Mouse (Mus musculus) left cerebral cortex, adult 18-20 months (tissue): Measurements from ENCODE around the gene Trip4. TPM values are rescaled to one million over a fixed set of nuclear protein-coding genes. Genes with fewer than 3 reads are reported as not detected.
A peak's percentile ranks its signal among the peaks of the same experiment; 100 is the strongest.

ENCODE experiments used
- DNase-seq, 2 experiments: peaks; one replicate each; pipeline ENCODE4 v3.0.0; 2021 to 2022; ENCODE audit warnings: low spot score in 2 of 2, mixed read lengths in 1 of 2
- long read RNA-seq, 2 experiments: library from polyadenylated mRNA; stranded (forward); transcript quantifications; one replicate each; pipeline ENCODE4 v2.0.0; 2021
- total RNA-seq, 2 experiments: library from RNA; stranded (reverse); gene quantifications; 2 replicates each; pipeline ENCODE4 v1.2.3; 2021

The Trip4 gene
- total RNA-seq, result 10 to 100 TPM; 33.0 to 35.3 TPM
- long read RNA-seq, experiment 1, transcript Trip4-201 (13 exons, 1,999 nt), result major isoform, 5 of 22 reads
- long read RNA-seq, experiment 1, partial matches to known transcripts, result 1 of 22 reads
- long read RNA-seq, experiment 1, other reads (novel, unspliced or antisense), result 11 of 22 reads
- long read RNA-seq, experiment 2, transcript Trip4-201 (13 exons, 1,999 nt), result major isoform, 10 of 21 reads
- long read RNA-seq, experiment 2, partial matches to known transcripts, result 4 of 21 reads
- long read RNA-seq, experiment 2, other reads (novel, unspliced or antisense), result 4 of 21 reads

GRCm38 (mm10) chr9:65908394-65909300 is at the start of gene Trip4, which contains the start of gene Csnk1g1:
Gene Trip4, minus strand, starts transcription at chr9:65908794.
Gene Csnk1g1, plus strand, starts transcription at chr9:65908924.
- DNase-seq, result peak; percentile 92 to 95

DNA sequence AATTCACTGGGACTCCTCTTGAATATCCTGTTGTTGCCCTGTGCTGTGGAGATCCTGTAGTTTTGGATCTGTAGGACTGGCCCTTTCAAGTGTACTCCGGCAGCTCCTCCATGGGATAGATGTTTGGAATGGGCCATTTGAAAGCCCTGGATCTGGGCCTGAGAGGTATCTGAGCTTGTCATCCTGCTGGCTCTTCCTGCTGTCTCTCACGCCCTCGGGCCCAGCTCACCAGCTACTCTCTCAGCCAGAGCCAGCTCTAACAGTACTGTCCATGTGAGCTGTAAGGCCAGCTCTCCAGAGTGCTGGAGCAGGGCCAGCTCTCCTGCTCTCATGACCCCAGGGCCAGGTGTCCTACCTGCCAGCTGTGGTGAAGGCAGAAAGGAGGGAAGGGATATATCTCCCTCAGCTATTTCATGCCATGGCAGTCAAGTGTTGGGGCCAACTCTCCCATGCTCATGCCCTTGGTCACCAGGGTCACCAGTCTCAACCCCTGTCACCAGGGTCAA is 42.5 kb upstream of the Trip4 start:
- DNase-seq, result no peak

- DNase-seq, result no peak
These were observed 29.0 kb upstream of the Trip4 start for GRCm38 (mm10) chr9:65937566-65937965.

GRCm38 (mm10) chr9:65929826-65930225 is 21.2 kb upstream of the Trip4 start:
- no peak for DNase-seq

DNA sequence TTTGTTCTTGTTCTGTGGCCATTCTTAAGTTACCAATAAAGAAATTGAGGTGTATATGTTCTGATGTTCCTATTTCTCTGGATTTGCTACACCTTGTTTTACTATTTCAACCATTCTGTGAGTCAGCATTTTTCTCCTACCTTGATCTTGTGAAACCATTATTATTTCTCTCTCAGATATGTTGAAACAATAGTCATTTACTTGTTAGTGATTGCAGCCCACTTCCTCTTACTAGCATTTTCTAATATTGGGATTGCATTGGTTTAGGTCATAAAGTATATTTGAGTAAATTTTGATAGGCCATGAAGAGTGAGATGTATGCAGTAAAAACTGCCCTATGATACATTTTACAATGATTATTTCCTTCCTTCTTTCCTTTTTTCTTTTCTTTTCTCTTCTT is 19.9 kb upstream of the Trip4 start:
- no peak for DNase-seq

DNA sequence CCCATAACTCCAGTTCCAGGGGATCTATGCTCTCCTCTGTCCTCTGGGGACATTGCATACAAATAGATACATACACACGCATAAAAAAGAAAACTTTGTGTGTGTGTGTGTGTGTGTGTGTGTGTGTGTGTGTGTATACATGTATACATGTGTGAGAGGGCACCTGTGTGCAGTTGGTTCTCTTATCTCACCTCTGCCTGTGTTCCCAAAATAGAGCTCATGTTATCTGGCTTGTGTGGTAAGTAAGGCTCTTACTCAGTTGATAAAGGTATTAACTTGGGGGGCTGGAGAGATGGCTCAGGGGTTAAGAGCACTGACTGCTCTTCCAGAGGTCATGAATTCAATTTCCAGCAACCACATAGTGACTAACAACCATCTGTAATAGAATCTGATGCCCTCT is 8.4 kb upstream of the Trip4 start:
- no peak for DNase-seq

DNA sequence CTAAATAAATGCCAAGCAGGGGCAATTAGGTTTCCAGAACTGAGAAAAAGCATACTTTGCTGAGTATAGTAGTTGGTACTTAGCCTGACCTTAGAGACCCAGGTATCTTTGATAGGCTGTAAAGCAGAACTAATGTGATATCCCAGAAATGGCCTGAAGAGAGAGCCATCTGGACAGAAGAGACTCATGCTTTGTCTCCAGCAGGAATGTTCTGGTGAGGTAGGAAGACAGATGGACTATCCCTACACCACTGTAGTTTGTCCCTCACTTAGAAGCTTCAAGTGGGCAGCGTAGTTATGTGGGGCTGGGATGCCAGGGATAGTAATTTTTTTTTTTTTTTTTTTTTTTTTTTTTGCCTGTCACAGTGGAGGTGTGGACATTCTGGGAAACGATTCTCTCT is 5.4 kb upstream of the Trip4 start:
- DNase-seq, result peak in 1 of 2 experiments; percentile 22

- DNase-seq, result no peak
These were observed 1.2 kb upstream of the Trip4 start for GRCm38 (mm10) chr9:65909837-65910236.

DNA sequence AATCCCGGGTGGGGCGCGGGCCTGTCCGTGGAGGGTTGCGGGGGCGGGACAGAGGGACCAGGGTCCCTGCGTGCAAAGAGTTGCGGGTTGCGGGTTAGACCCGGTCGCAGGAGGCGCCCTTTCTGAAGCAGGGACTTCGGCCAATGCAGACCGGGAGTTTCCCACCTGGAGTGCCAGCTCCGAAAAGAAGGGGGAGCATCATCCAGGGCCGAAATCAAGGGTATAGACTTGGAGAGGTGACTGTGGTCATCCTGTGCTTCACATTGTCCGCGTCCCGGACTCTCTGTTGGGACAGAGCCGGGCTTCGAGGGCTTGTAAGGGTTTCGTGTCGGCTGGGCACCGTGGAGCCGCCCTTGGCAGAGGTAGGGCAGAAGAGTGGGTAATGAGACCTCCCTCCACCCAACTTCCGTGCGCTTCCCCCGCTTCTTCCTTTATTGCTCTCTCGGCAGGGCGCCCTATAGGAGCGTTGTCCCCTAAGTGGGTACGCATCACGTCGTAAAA is 757 bp upstream of the Trip4 start:
- peak; percentile 45 to 52 for DNase-seq

DNA sequence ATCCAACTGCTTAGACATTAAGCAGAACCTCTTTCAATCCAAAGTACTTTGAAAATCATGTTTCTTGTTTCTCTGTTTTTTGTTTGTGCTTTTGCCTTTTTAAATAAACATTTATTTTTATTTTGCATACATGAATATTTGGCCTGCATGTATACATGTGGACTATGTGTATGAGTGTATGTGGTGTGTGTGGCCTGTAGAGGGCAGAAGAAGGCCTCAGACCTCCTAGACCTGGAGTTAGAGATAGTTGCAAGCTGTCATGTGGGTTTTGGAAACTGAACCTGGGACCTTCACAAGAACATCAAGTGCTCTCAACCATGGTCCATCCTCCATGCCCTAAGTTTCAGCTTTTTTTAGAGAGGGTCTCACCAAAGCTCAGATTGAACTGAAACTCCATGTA is 5.2 kb downstream of the Trip4 start:
- no peak for DNase-seq

GRCm38 (mm10) chr9:65902879-65903278 is 5.7 kb downstream of the Trip4 start:
- no peak for DNase-seq

- DNase-seq, result no peak
These were observed 11.6 kb downstream of the Trip4 start for GRCm38 (mm10) chr9:65896977-65897376.

DNA sequence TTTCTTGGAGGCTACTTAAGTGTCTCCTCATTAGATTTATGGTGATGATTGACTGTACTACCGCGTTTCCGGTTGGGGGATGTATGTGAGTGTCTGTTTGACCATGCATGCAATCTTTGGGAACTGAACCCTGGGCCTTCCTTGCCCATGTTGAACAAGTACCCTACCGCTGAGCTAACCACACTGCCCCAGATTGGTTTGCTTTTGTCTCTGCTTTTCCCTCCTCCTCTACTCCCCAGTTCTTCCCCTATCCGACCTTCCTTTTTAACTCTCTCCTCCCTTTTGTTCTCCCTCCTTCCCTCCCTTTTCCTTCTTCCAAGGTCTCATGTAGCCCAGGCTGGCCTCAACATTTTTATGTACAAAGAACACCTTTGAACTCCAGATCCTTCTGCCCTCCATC is 17.5 kb downstream of the Trip4 start:
- DNase-seq, result no peak

DNA sequence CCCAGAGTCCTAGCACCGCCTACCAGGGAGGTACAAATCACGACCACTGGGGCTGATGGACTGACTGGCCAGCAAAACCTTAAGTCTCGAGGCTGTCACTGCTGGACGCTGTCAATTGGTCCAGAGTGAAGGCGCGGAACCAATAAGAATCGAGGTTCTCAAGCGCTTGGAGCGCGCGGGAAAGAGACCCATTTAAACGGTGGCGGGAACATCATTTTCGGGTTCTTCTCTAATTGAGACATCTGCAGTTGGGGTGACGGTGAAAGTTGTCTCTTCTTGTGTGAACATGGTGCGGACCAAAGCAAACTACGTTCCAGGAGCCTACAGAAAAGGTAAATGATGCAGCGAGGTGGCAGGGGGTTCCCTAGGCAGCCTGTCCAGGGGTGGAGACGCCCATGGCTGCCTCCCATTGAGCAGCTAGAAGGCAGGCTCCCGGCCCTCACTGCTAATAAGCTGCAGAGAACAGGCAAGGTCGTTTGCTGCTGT is 18.4 kb downstream of the Trip4 start, which contains the start of gene Pclaf:
TSS of gene Pclaf (plus strand) at position 95 of the 486 bp plus-strand sequence.
- peak; percentile 42 for DNase-seq

DNA sequence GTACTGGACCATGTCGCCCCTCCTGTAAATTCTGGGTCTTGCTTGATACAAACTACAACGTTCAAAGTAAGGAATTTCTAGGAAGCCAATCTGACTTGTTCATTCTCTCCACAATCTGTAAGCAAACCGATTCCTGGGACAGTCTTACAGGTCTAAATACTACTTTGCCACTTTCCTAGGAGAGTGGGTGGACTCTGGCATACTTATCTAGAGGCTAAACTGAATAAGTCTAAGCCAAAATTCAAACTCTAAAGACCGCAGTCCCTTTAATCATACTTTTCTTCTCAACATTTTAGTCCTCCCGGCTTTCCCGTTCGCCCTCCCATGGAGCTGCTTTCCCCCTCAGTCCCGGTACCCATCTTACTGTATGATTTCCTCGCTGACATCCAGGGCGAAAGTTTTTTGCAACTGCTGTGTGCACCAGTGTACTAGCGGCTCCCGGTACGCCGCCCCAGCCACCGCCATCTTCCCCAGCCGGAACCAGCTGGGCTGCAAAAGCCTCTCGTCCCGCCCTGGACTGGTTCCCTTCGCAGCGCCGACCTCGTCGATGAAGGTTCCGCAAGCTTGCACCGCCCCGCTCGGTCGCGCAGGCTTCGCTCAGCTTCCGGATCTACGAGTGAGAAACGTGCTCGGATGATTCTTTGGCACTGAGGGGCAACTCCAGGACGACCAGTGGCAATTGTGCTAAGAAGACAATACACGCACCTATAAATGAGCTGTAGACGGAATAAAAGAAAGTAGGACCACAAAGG is 23.9 kb downstream of the Trip4 start:
- peak; percentile 85 to 91 for DNase-seq

DNA sequence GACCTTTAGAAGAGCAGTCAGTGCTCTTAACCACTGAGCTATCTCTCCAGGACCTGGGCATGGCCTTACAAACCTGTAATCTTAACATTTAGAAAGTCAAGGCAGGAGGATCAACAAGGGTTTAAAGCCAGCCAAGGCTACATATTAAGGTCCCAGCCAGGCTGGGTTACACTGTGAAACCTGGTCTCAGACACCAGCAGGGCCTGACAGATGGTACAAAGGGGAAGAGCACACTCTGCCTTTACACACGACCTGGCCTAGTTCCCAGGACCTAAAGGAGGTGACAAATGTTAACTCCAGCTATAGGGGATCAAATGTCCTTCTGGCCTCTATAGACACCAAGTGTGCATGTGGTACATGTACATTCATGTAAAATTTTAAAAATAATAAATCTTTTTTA is 48.9 kb downstream of the Trip4 start:
- DNase-seq, result no peak

DNA sequence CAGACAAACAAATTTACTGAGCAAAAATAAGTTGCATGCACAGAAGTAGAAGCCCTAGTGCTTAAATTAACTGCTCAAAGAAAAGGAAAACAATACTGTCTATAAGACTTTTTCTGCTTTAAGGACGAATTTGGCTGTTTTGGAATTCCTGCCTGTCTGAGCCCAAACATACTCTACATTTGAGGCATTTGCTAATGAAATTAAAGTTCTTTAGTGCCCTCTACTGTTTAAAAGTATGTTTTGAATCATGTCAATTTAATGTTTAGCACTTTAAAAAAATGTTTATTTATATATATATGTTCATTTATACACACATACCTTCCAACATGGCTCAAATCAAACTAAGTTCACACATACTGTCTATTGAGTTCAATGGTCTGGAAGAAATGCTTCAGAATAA is 58.4 kb downstream of the Trip4 start:
- DNase-seq, result no peak

- no peak for DNase-seq
These were observed 60.4 kb downstream of the Trip4 start for GRCm38 (mm10) chr9:65848154-65848553.

GRCm38 (mm10) chr9:65844421-65845165 is 64.0 kb downstream of the Trip4 start:
- DNase-seq, result no peak

DNA sequence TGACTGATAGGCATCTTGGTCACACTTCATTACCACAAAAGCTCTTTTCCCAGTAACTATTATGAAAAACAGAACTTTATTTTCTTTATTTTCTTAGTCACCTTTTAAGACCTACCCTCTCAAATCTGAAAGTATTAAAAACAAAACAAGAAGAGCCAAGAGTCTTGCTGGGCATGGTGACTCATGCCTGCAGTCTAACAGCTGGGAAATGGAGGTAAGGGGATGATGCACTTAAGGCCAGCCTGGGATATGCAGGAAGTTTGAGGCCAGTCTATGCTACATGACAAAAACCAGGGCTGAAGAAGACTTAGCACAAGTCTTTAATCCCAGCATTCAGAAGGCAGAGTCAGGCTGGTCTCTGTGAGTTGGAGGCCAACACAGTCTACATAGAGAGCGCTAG is 68.8 kb downstream of the Trip4 start:
- no peak for DNase-seq
